Mouse (Mus musculus) urinary bladder, adult 2 months (tissue): ENCODE measurements around the gene Hspa14. TPM values are rescaled to one million over a fixed set of nuclear protein-coding genes. Genes with fewer than 3 reads are reported as not detected.

ENCODE experiments used
- polyA plus RNA-seq: library from polyadenylated mRNA; depleted of rRNA; stranded (reverse); fragments of >200 nt; gene quantifications from 2 replicates; pipeline ENCODE4 v1.2.3, GENCODE M21; 2012; rRNA removed

The Hspa14 gene
- polyA plus RNA-seq, 1 experiment = 51.4 TPM

Other genes starting within 250 kb of the Hspa14 start
- gene Nmt2, start 228.6 kb downstream of the Hspa14 start, polyA plus RNA-seq = 11.4 and 13.4 TPM in 2 replicates
- gene Rpp38, start 180.2 kb downstream of the Hspa14 start, polyA plus RNA-seq = 14.8 and 19.9 TPM in 2 replicates
- 0.34 TPM in 1 of 2 replicates, not detected in the other for gene Acbd7, start 176.6 kb downstream of the Hspa14 start, polyA plus RNA-seq
- gene Olah, start 115.6 kb downstream of the Hspa14 start, polyA plus RNA-seq = not detected in 2 replicates
- 0.22 and 0.29 TPM in 2 replicates for gene Meig1, start 90.2 kb downstream of the Hspa14 start, polyA plus RNA-seq
- 9.7 and 11.9 TPM in 2 replicates for gene Dclre1c, start 88.7 kb downstream of the Hspa14 start, polyA plus RNA-seq
- gene Suv39h2, start 37.8 kb downstream of the Hspa14 start, polyA plus RNA-seq = 1.0 and 1.1 TPM in 2 replicates
- 1.5 and 1.7 TPM in 2 replicates for gene Gm45902, start within 50 bp of the Hspa14 start, polyA plus RNA-seq
- gene Cdnf, start 216 bp upstream of the Hspa14 start, polyA plus RNA-seq = 3.8 and 5.3 TPM in 2 replicates
- gene Fam107b, start 57.7 kb upstream of the Hspa14 start, polyA plus RNA-seq = 30.9 and 37.2 TPM in 2 replicates